Mouse (Mus musculus) heart, adult 2 months (tissue): ENCODE measurements around the gene Cd72. TPM values are rescaled to one million over a fixed set of nuclear protein-coding genes. Genes with fewer than 3 reads are reported as not detected.

Experiments used
- DNase-seq, 2 experiments: peaks; one replicate each; pipeline ENCODE4 v3.0.0; 2021
- H3K27ac ChIP-seq: fragments of 200-600 bp; 2 replicates; pipeline ENCODE4 v1.8.1; 2022
- H3K27me3 ChIP-seq: fragments of 200-500 bp; 2 replicates; pipeline ENCODE4 v1.6.1; 2012; ENCODE audit warnings: mild to moderate bottlenecking, low read length, inconsistent platforms, mixed read lengths; ENCODE audit not compliant: control insufficient read depth, insufficient read depth
- H3K36me3 ChIP-seq: fragments of 200-500 bp; 2 replicates; pipeline ENCODE4 v1.6.1; 2012; ENCODE audit warnings: low read length, inconsistent platforms; ENCODE audit not compliant: control insufficient read depth, insufficient read depth
- H3K4me1 ChIP-seq: fragments of 200-500 bp; 2 replicates; pipeline ENCODE4 v1.6.1; 2011; ENCODE audit warnings: low read length; ENCODE audit not compliant: control insufficient read depth, insufficient read depth
- H3K4me3 ChIP-seq: fragments of 200-600 bp; 2 replicates; pipeline ENCODE4 v1.8.1; 2022
- H3K79me2 ChIP-seq: fragments of 200-500 bp; replicated peaks from 2 replicates; pipeline ENCODE4 v1.6.1; 2012; ENCODE audit warnings: mild to moderate bottlenecking, inconsistent platforms, low read length, moderate library complexity, mixed read lengths; ENCODE audit not compliant: control insufficient read depth, insufficient read depth
- H3K9ac ChIP-seq: fragments of 200-500 bp; 2 replicates; pipeline ENCODE4 v1.6.1; 2012; ENCODE audit warnings: low read depth, mild to moderate bottlenecking, control low read depth, inconsistent platforms, low read length, mixed read lengths
- CTCF ChIP-seq: fragments of 200-600 bp; IDR thresholded peaks from 2 replicates; pipeline ENCODE4 v1.8.1; 2022; ENCODE audit warnings: antibody characterized with exemption, mild to moderate bottlenecking, moderate library complexity
- EP300 ChIP-seq: fragments of 200-500 bp; IDR thresholded peaks from 2 replicates; pipeline ENCODE4 v1.6.1; 2011; ENCODE audit warnings: low read depth, low read length, control low read depth; ENCODE audit not compliant: insufficient read depth
- POLR2A ChIP-seq: fragments of 200-500 bp; IDR thresholded peaks from 2 replicates; pipeline ENCODE4 v1.6.1; 2011; ENCODE audit warnings: mild to moderate bottlenecking, low read depth, low read length, control low read depth; ENCODE audit not compliant: insufficient read depth
- WGBS: fragments of 180-500 bp; shearing (Covaris S2); methylation state at CpG from one replicate; pipeline ENCODE4 v1.1.7; 2018; 5-methylcytosine and 5-hydroxymethylcytosine counted together
- intact Hi-C: fragments of 180-260 bp; cut with DNase I; formaldehyde crosslinking; loops from one replicate; pipeline ENCODE4 v1.15.1; 2025
- polyA plus RNA-seq: library from polyadenylated mRNA; depleted of rRNA; stranded (reverse); fragments of >200 nt; gene quantifications from 2 replicates; pipeline ENCODE4 v1.2.3, GENCODE M21; 2012
- total RNA-seq, 2 experiments: library from RNA; stranded (reverse); gene quantifications; 2 replicates each; pipeline ENCODE4 v1.2.3; 2021

Cd72 gene
- total and polyA plus RNA-seq, 3 experiments, result 0.97 to 4.8 (median 1.0) TPM

DNA sequence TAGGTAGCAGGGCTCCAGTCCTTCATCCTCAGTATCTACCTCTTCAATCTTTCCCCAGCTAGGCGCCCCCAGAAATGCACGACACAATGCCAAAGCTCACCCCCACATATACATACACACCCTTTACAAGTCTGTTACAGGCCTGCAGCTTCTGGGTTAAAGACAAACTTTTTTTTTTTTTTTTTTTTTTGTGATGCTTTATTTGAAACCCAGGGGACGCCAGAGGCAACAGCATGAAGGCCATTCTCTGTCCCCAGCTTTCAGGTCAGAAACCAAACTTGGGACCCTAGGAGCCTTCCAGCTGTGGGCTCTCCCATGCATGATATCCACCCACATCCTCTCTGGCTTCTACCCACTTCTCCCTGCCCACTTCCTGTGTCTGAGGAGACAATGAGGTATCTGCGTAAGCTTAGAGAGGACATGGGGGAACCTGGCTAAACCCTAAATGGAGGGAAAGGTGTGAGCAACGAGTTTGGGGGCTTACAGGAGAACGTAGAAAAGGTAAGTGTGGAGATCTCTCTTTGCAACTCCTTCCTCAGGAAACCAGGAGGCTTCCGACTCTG is 27.5 kb upstream of the Cd72 start:
- H3K4me1 ChIP-seq, result no peaks in the 10 kb centered on the region; the same call in 1 of the 2 replicates
- WGBS, result 60% methylated on average over 7 of the region's 7 CpGs
- intact Hi-C loops, result loop anchor here (5.0 kb wide), 1 partner anchor 215 kb away; the partner anchor contains the start of gene Atp8b5
- no peak for TF ChIP-seq POLR2A
- no peak for TF ChIP-seq CTCF
- no peaks in the 10 kb centered on the region for H3K36me3 ChIP-seq
- H3K4me3 ChIP-seq, result no peak overlapping the region
- H3K27ac ChIP-seq, result no peak overlapping the region
- H3K79me2 ChIP-seq, result no peaks in the 10 kb centered on the region
- no peak for DNase-seq
- H3K27me3 ChIP-seq, result no peaks in the 10 kb centered on the region
- H3K9ac ChIP-seq, result no peak overlapping the region

DNA sequence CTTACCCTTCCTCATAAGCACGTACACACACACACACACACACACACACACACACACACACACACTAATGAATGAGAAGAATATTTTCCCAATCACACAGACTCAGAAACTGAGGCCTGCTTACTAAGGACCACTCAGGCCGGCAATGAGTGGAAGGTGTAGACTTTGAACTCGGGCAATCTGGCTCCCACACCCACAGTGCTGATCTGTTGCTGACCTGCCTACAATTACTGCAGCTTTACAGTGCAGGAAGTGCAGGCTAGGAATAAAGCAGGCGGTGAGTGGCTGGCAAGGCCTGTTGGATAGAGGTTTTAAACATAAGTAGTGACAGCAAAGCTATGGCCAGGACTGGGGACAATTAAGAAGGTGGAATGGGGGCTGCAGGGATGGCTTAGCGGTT is 26.6 kb upstream of the Cd72 start:
- H3K36me3 ChIP-seq, result no peaks in the 10 kb centered on the region
- H3K4me1 ChIP-seq, result no peaks in the 10 kb centered on the region; the same call in 1 of the 2 replicates
- no peaks in the 10 kb centered on the region for H3K27me3 ChIP-seq
- H3K79me2 ChIP-seq, result no peaks in the 10 kb centered on the region
- DNase-seq, result no peak
- 91% methylated on average over 5 of the region's 5 CpGs for WGBS
- H3K4me3 ChIP-seq, result no peak overlapping the region
- intact Hi-C loops, result loop anchor here (5.0 kb wide), 1 partner anchor 214 kb away; the partner anchor contains the start of gene Atp8b5
- H3K9ac ChIP-seq, result no peak overlapping the region
- no peak overlapping the region for H3K27ac ChIP-seq
- no peak for TF ChIP-seq EP300
- TF ChIP-seq POLR2A, result no peak
- TF ChIP-seq CTCF, result no peak

DNA sequence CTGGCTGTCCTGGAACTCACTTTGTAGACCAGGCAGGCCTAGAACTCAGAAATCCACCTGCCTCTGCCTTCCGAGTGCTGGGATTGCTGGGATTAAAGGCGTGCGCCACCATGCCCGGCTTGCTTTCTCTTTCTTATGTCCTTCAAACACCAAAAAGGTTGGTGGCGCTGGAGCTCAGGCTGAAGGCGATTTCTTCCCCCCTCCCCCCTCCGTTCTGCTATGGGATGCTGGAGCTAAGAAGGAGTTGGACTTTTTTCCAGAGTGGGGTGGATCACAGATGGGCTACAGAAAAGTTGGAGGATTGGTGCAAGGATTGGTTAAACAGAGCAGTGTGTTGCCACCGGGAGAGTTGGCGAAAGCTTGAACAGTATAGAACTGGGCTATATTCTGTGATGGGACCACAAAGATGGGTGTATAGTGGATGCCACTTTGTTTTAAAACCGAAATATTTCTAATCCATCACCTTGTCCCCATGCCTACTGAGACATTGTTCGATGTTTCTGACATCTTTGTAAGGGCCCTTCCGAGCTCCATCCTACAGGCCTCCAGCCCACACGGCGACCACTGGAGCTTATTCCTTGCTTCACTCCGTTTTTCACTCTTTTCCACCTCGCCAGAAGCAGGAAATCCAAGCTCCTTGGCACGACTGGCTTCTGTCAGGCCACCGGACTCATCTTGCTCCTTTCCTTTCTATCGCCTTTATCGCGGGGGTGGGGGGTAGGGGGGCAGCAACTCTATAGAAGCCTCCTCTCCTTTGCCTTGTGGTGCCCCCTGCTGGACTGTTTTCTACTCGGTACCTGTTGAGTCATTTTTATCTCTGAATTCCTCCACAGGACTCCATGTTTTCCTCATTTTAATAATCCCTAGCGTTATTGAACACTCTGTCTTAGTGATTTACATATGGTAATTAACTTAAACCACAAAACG is 24.7 kb upstream of the Cd72 start:
- intact Hi-C loops, result loop anchor here (2.0 kb wide), 1 partner anchor 36 kb away; no protein-coding TSS in a partner anchor
- TF ChIP-seq CTCF, result peak; percentile 70
- TF ChIP-seq EP300, result no peak
- Histone ChIP-seq H3K27me3 (no peaks in the 10 kb centered on the region), H3K9ac (peak overlapping the region; percentile 40; the same call in 1 of the 2 replicates), H3K4me3 (no peak overlapping the region), H3K36me3 (no peaks in the 10 kb centered on the region), H3K79me2 (no peaks in the 10 kb centered on the region), H3K4me1 (no peaks in the 10 kb centered on the region; the same call in 1 of the 2 replicates), H3K27ac (peak overlapping the region; percentile 88)
- 48% methylated on average over 24 of the region's 24 CpGs for WGBS
- DNase-seq, result peak; percentile 63 to 70

DNA sequence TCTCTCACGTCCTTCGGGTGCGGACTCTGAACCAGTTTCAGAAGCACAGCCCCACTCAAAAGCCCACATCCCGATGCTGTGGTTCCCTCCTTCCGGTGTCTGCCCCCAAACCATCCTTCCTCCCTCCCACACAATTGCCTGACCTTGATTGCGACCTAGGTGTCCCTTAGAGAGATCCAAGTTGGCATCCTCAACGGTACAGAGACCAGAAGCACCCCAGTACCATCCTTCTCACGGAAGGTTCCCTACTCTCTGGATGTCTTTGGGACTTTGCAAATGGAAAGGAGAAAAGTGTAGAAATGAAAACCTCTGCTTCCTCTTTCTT is 24.1 kb upstream of the Cd72 start:
- intact Hi-C loops, result loop anchor here (2.0 kb wide), 1 partner anchor 36 kb away; no protein-coding TSS in a partner anchor
- no peaks in the 10 kb centered on the region for H3K36me3 ChIP-seq
- H3K9ac ChIP-seq, result peak overlapping the region; percentile 56
- TF ChIP-seq POLR2A (no peak), EP300 (no peak), CTCF (no peak)
- H3K27me3 ChIP-seq, result no peaks in the 10 kb centered on the region
- no peaks in the 10 kb centered on the region for H3K79me2 ChIP-seq
- H3K4me1 ChIP-seq, result no peaks in the 10 kb centered on the region; the same call in 1 of the 2 replicates
- no peak for DNase-seq
- H3K27ac ChIP-seq, result peak overlapping the region; percentile 88
- H3K4me3 ChIP-seq, result peak overlapping the region; percentile 47
- WGBS, result 32% methylated on average over 8 of the region's 8 CpGs

DNA sequence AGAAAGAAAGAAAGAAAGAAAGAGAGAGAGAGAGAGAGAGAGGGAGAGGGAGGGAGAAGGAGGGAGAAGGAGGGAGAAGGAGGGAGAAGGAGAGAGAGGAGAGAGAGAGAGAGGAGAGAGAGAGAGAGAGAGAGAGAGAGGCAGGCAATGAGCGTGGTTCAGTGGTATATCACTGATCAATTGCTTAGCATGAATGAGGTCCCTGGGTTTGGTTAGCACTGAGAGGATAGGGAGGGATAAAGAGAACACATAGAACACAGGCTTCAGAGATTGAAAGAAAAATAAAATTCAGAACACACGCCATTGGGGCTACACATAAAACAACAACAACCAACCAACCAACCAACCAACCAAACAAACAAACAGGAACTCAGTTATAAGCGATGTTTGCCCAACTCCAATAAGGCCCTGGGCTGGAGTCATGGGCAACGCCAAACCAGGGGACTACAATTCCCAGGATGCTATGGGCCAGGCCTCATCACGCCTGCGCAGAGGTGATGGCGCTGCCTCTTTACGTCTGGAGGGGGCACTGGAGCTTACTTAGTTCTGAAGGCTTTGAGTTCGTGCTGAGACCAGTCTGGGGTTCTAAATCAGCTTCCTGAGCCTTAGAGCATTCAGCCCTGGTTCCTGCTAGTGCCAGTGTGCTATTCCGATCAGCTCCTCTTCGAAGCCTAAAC is 23.6 kb upstream of the Cd72 start:
- H3K9ac ChIP-seq, result peak overlapping the region; percentile 56
- H3K36me3 ChIP-seq, result no peaks in the 10 kb centered on the region
- 17% methylated on average over 11 of the region's 11 CpGs for WGBS
- intact Hi-C loops, result loop anchor here (2.0 kb wide), 1 partner anchor 35 kb away; no protein-coding TSS in a partner anchor
- no peaks in the 10 kb centered on the region for H3K27me3 ChIP-seq
- peak overlapping the region; percentile 47 for H3K4me3 ChIP-seq
- TF ChIP-seq EP300, result peak; percentile 50; the same call in 1 of the 2 replicates
- peak; percentile 80 for TF ChIP-seq CTCF
- peak; percentile 75 for TF ChIP-seq POLR2A
- H3K4me1 ChIP-seq, result no peaks in the 10 kb centered on the region; the same call in 1 of the 2 replicates
- DNase-seq, result peak; percentile 89 to 90
- peak overlapping the region; percentile 88 for H3K27ac ChIP-seq
- H3K79me2 ChIP-seq, result no peaks in the 10 kb centered on the region
